Comparison of ENCODE assay signal across 8 mouse cellular contexts in genomic region chr2:170469616-170470308, GRCm38 (mm10). TPM values are rescaled to one million over a fixed set of nuclear protein-coding genes. Genes with fewer than 3 reads are reported as not detected.
DNase-seq lines count a peak whose midpoint lies in the region; ATAC-seq and TF ChIP-seq lines count a peak whose summit lies in the region.

No protein-coding gene starts in this region.

- H3K4me1 ChIP-seq in lung, embryonic 15.5 days: peaks cover 4% of the 10 kb centered on the region; the same call in 1 of the 2 replicates
- peaks cover 6% of the 10 kb centered on the region for H3K4me1 ChIP-seq in forebrain, embryonic 14.5 days (ENCODE audit: control insufficient read depth, insufficient read depth, low read length)
- peaks cover 15% of the 10 kb centered on the region for H3K4me1 ChIP-seq in limb, embryonic 13.5 days
- peaks cover 3% of the 10 kb centered on the region; the same call in 1 of the 2 replicates for H3K4me1 ChIP-seq in testis, adult 2 months (ENCODE audit: control insufficient read depth, insufficient read depth, low read length)

- WGBS in lung, embryonic 15.5 days: 6% methylated on average over 10 of the region's 10 CpGs
- 10% methylated on average over 10 of the region's 10 CpGs for WGBS in forebrain, embryonic 14.5 days
- 10% methylated on average over 10 of the region's 10 CpGs for WGBS in limb, embryonic 13.5 days

- no peak for TF ChIP-seq CTCF in testis, adult 2 months (IDR thresholded peaks at IDR 0.05; ENCODE audit: control insufficient read depth, insufficient read depth, insufficient replicate concordance, low read depth, low read length)

- H3K27ac ChIP-seq in lung, embryonic 15.5 days: peak overlapping the region; percentile 33; the same call in 1 of the 2 replicates
- H3K27ac ChIP-seq in forebrain, embryonic 14.5 days (ENCODE audit: low read depth, low read length): no peak overlapping the region
- H3K27ac ChIP-seq in limb, embryonic 13.5 days: no peak overlapping the region
- no peak overlapping the region for H3K27ac ChIP-seq in testis, adult 2 months (ENCODE audit: control insufficient read depth, insufficient read depth, low read depth, low read length)

- H3K36me3 ChIP-seq in lung, embryonic 15.5 days: no peaks in the 10 kb centered on the region
- H3K36me3 ChIP-seq in forebrain, embryonic 14.5 days (ENCODE audit: control insufficient read depth, insufficient read depth, low read length): no peaks in the 10 kb centered on the region
- no peaks in the 10 kb centered on the region for H3K36me3 ChIP-seq in limb, embryonic 13.5 days
- H3K36me3 ChIP-seq in testis, adult 2 months (ENCODE audit: control insufficient read depth, insufficient read depth, low read length): no peaks in the 10 kb centered on the region

- no peaks in the 10 kb centered on the region for H3K27me3 ChIP-seq in lung, embryonic 15.5 days
- H3K27me3 ChIP-seq in forebrain, embryonic 14.5 days (replicated peaks; ENCODE audit: control insufficient read depth, insufficient read depth, low read length): no peaks in the 10 kb centered on the region
- peaks cover 13% of the 10 kb centered on the region; the same call in 1 of the 2 replicates for H3K27me3 ChIP-seq in limb, embryonic 13.5 days
- H3K27me3 ChIP-seq in testis, adult 2 months (ENCODE audit: control insufficient read depth, insufficient read depth, low read length): no peaks in the 10 kb centered on the region

- H3K9me3 ChIP-seq in lung, embryonic 15.5 days: no peaks in the 10 kb centered on the region
- H3K9me3 ChIP-seq in forebrain, embryonic 14.5 days (replicated peaks; ENCODE audit: control insufficient read depth, low read length): no peaks in the 10 kb centered on the region
- no peaks in the 10 kb centered on the region for H3K9me3 ChIP-seq in limb, embryonic 13.5 days

- no peak for DNase-seq in lung, postnatal 4 days
- peak; percentile 46 for DNase-seq in adrenal gland, adult 8-10 months
- peak; percentile 65 for DNase-seq in forebrain, embryonic 14.5 days (ENCODE audit: low spot score)
- DNase-seq in kidney, adult 18-20 months: peak; percentile 81

- no peak overlapping the region for H3K4me3 ChIP-seq in lung, embryonic 15.5 days
- no peak overlapping the region for H3K4me3 ChIP-seq in forebrain, embryonic 14.5 days (ENCODE audit: low read depth, low read length)
- H3K4me3 ChIP-seq in limb, embryonic 13.5 days: no peak overlapping the region
- H3K4me3 ChIP-seq in testis, adult 2 months (ENCODE audit: control insufficient read depth, low read depth, low read length): peak overlapping the region; percentile 77

- TF ChIP-seq POLR2A in testis, adult 2 months (IDR thresholded peaks at IDR 0.05; ENCODE audit: control insufficient read depth, low read depth, low read length): no peak

- no peak for ATAC-seq in lung, embryonic 15.5 days (ENCODE audit: borderline replicate concordance, extremely low read depth, low FRiP score, low TSS enrichment)
- ATAC-seq in forebrain, embryonic 14.5 days: peak; percentile 46; the same call in 1 of the 2 replicates
- ATAC-seq in limb, embryonic 13.5 days (ENCODE audit: low FRiP score, low read depth): 0 out of 2 replicates have a peak, but pooled peaks have one; percentile 11
- ATAC-seq in inflammation-experienced regulatory T-cells, adult 6 months: no peak

- no peak overlapping the region for H3K9ac ChIP-seq in lung, embryonic 15.5 days
- H3K9ac ChIP-seq in forebrain, embryonic 14.5 days (ENCODE audit: low read length): no peak overlapping the region
- no peak overlapping the region for H3K9ac ChIP-seq in limb, embryonic 13.5 days

- no peak overlapping the region for H3K4me2 ChIP-seq in lung, embryonic 15.5 days
- H3K4me2 ChIP-seq in forebrain, embryonic 14.5 days (ENCODE audit: low read length): no peak overlapping the region
- peak overlapping the region; percentile 31 for H3K4me2 ChIP-seq in limb, embryonic 13.5 days (replicated peaks)

RNA-seq across cellular contexts. Expression of gene Pfdn4, which starts 26.5 kb away (rescaled TPM):
- polyA plus RNA-seq in lung, embryonic 15.5 days (2015; fragmentation: Nextera tagmentation; extraction: Ambion mirVana): 69.3 and 70.6 TPM in 2 replicates
- 10 to 100 TPM; 12.5 to 19.9 (median 17.5) TPM for total RNA-seq in adrenal gland, adult 8-10 months (2022)
- 128 and 139 TPM in 2 replicates for polyA plus RNA-seq in forebrain, embryonic 14.5 days (2014; fragmentation: Nextera tagmentation; extraction: Ambion mirVana)
- polyA plus RNA-seq in limb, embryonic 13.5 days (2015; fragmentation: Nextera tagmentation; extraction: Ambion mirVana): 87.3 and 87.9 TPM in 2 replicates
- polyA plus RNA-seq in testis, adult 2 months (2012; rRNA removed): 7.7 and 10.8 TPM in 2 replicates
- polyA plus RNA-seq in inflammation-experienced regulatory T-cells, adult 6 months (2017; shearing (Covaris generic)): 10 to 100 TPM; 48.8 to 73.6 (median 49.4) TPM

RNA-seq across cellular contexts. Expression of gene Cyp24a1, which starts 27.2 kb away (rescaled TPM):
- polyA plus RNA-seq in lung, embryonic 15.5 days (2015; fragmentation: Nextera tagmentation; extraction: Ambion mirVana): not detected in 2 replicates
- total RNA-seq in adrenal gland, adult 8-10 months (2022): not detected
- not detected in 2 replicates for polyA plus RNA-seq in forebrain, embryonic 14.5 days (2014; fragmentation: Nextera tagmentation; extraction: Ambion mirVana)
- not detected in 2 replicates for polyA plus RNA-seq in limb, embryonic 13.5 days (2015; fragmentation: Nextera tagmentation; extraction: Ambion mirVana)
- 0.34 and 0.48 TPM in 2 replicates for polyA plus RNA-seq in testis, adult 2 months (2012; rRNA removed)
- polyA plus RNA-seq in inflammation-experienced regulatory T-cells, adult 6 months (2017; shearing (Covaris generic)): not detected

RNA-seq across cellular contexts. Expression of gene Bcas1, which starts 42.1 kb away (rescaled TPM):
- polyA plus RNA-seq in lung, embryonic 15.5 days (2015; fragmentation: Nextera tagmentation; extraction: Ambion mirVana): 1.9 and 2.6 TPM in 2 replicates
- total RNA-seq in adrenal gland, adult 8-10 months (2022): under 1 TPM; 0.26 to 0.87 (median 0.82) TPM
- polyA plus RNA-seq in forebrain, embryonic 14.5 days (2014; fragmentation: Nextera tagmentation; extraction: Ambion mirVana): 1.4 and 2.1 TPM in 2 replicates
- 0.89 and 1.1 TPM in 2 replicates for polyA plus RNA-seq in limb, embryonic 13.5 days (2015; fragmentation: Nextera tagmentation; extraction: Ambion mirVana)
- 19.4 and 21.8 TPM in 2 replicates for polyA plus RNA-seq in testis, adult 2 months (2012; rRNA removed)
- 1 to 10 TPM; 2.5 to 4.5 (median 3.6) TPM for polyA plus RNA-seq in inflammation-experienced regulatory T-cells, adult 6 months (2017; shearing (Covaris generic))

Comparison
In these comparisons a context has a peak if more than half of its experiments do, and no peak if none do; other contexts are left out.
1. ATAC-seq: peak in forebrain, embryonic 14.5 days (single experiment) and limb, embryonic 13.5 days (single experiment); none in lung, embryonic 15.5 days (single experiment) and inflammation-experienced regulatory T-cells, adult 6 months (single experiment).
2. DNase-seq: peak in adrenal gland, adult 8-10 months (single experiment), forebrain, embryonic 14.5 days (single experiment) and kidney, adult 18-20 months (single experiment); none in lung, postnatal 4 days (0 of 2).